Mouse (Mus musculus) hindbrain, embryonic 12.5 days (tissue): ENCODE measurements at regions not wholly inside any gene's neighbourhood (a gene's known extent, or its start where the extent isn't known, plus 50 kb on each side); places are given as distances from the start of the nearest gene placed in this dataset.

ENCODE experiments used
- ATAC-seq: fragments of 200-750 bp; cut with Nextera tagmentation; 2 replicates; pipeline ENCODE4 v1.8.0; 2017; ENCODE audit warnings: moderate TSS enrichment; ENCODE audit not compliant: low FRiP score
- H3K27ac ChIP-seq: fragments of 300-500 bp; sonication (generic); 2 replicates; pipeline ENCODE4 v1.5.1; 2016; ENCODE audit warnings: mild to moderate bottlenecking
- H3K27me3 ChIP-seq: fragments of 300-500 bp; sonication (generic); 2 replicates; pipeline ENCODE4 v1.6.1; 2016; ENCODE audit warnings: mild to moderate bottlenecking
- H3K36me3 ChIP-seq: fragments of 300-500 bp; sonication (generic); 2 replicates; pipeline ENCODE4 v1.6.1; 2016; ENCODE audit warnings: mild to moderate bottlenecking
- H3K4me1 ChIP-seq: fragments of 300-500 bp; sonication (generic); 2 replicates; pipeline ENCODE4 v1.6.1; 2016
- H3K4me2 ChIP-seq: fragments of 300-500 bp; sonication (generic); replicated peaks from 2 replicates; pipeline ENCODE4 v1.6.1; 2016; ENCODE audit warnings: mild to moderate bottlenecking
- H3K4me3 ChIP-seq: fragments of 300-500 bp; sonication (generic); 2 replicates; pipeline ENCODE4 v1.5.1; 2016; ENCODE audit warnings: mild to moderate bottlenecking
- H3K9ac ChIP-seq: fragments of 300-500 bp; sonication (generic); 2 replicates; pipeline ENCODE4 v1.6.1; 2016; ENCODE audit warnings: mild to moderate bottlenecking, moderate library complexity
- H3K9me3 ChIP-seq: fragments of 300-500 bp; sonication (generic); replicated peaks from 2 replicates; pipeline ENCODE4 v1.6.1; 2016; ENCODE audit warnings: mild to moderate bottlenecking
- WGBS: fragments of 180-500 bp; shearing (Covaris S2); methylation state at CpG from one replicate; pipeline ENCODE4 v1.1.7; 2016; 5-methylcytosine and 5-hydroxymethylcytosine counted together

- Histone ChIP-seq H3K4me1 (peaks cover 10% of the 10 kb centered on the region), H3K27ac (no peak overlapping the region), H3K27me3 (no peaks in the 10 kb centered on the region), H3K9me3 (no peaks in the 10 kb centered on the region), H3K36me3 (no peaks in the 10 kb centered on the region), H3K4me2 (no peak overlapping the region), H3K4me3 (no peak overlapping the region), H3K9ac (no peak overlapping the region)
- WGBS = 72% methylated on average over 7 of the region's 7 CpGs
- ATAC-seq = no peak
Measured at GRCm38 (mm10) chr2:128368534-128369273, 222.3 kb upstream of the Spdye4c start.

GRCm38 (mm10) chr2:128370821-128371220 is 220.2 kb upstream of the Spdye4c start:
- 88% methylated on average over 10 of the region's 10 CpGs for WGBS
- Histone ChIP-seq H3K9ac (no peak overlapping the region), H3K36me3 (no peaks in the 10 kb centered on the region), H3K4me1 (peaks cover 11% of the 10 kb centered on the region), H3K27ac (no peak overlapping the region), H3K4me3 (no peak overlapping the region), H3K27me3 (no peaks in the 10 kb centered on the region), H3K9me3 (no peaks in the 10 kb centered on the region), H3K4me2 (no peak overlapping the region)
- no peak for ATAC-seq

- Histone ChIP-seq H3K27ac (no peak overlapping the region), H3K4me3 (no peak overlapping the region), H3K4me1 (peaks cover 11% of the 10 kb centered on the region), H3K9me3 (no peaks in the 10 kb centered on the region), H3K27me3 (no peaks in the 10 kb centered on the region), H3K9ac (no peak overlapping the region), H3K4me2 (no peak overlapping the region), H3K36me3 (no peaks in the 10 kb centered on the region)
- 82% methylated on average over 13 of the region's 13 CpGs for WGBS
- ATAC-seq = no peak
Measured at GRCm38 (mm10) chr2:128372204-128372603, 218.8 kb upstream of the Spdye4c start.

- H3K9me3 ChIP-seq = no peaks in the 10 kb centered on the region
- no peaks in the 10 kb centered on the region for H3K36me3 ChIP-seq
- WGBS = 29% methylated on average over 12 of the region's 12 CpGs
- H3K4me2 ChIP-seq = no peak overlapping the region
- no peak overlapping the region for H3K9ac ChIP-seq
- no peaks in the 10 kb centered on the region for H3K27me3 ChIP-seq
- H3K4me3 ChIP-seq = no peak overlapping the region
- H3K4me1 ChIP-seq = peaks cover 11% of the 10 kb centered on the region
- ATAC-seq = peak; percentile 35; the same call in 1 of the 2 replicates
- H3K27ac ChIP-seq = no peak overlapping the region
Measured at GRCm38 (mm10) chr2:128373363-128374252, 217.4 kb upstream of the Spdye4c start.

- Histone ChIP-seq H3K4me2 (no peak overlapping the region), H3K27ac (no peak overlapping the region)
- 86% methylated on average over 2 of the region's 2 CpGs for WGBS
Measured at GRCm38 (mm10) chr2:128374253-128374566, 216.8 kb upstream of the Spdye4c start.

GRCm38 (mm10) chr2:128374926-128375325 is 216.1 kb upstream of the Spdye4c start:
- no peak overlapping the region for H3K27ac ChIP-seq
- no peak for ATAC-seq
- WGBS = 93% methylated on average over 5 of the region's 5 CpGs

More at GRCm38 (mm10) chr2:128374253-128374566, 216.8 kb upstream of the Spdye4c start:
- ATAC-seq = no peak
- H3K4me1 ChIP-seq = peaks cover 11% of the 10 kb centered on the region
- no peaks in the 10 kb centered on the region for H3K9me3 ChIP-seq
- no peak overlapping the region for H3K4me3 ChIP-seq
- H3K9ac ChIP-seq = no peak overlapping the region
- H3K36me3 ChIP-seq = no peaks in the 10 kb centered on the region
- H3K27me3 ChIP-seq = no peaks in the 10 kb centered on the region

GRCm38 (mm10) chr2:128375827-128376226 is 215.2 kb upstream of the Spdye4c start:
- Histone ChIP-seq H3K27me3 (no peaks in the 10 kb centered on the region), H3K4me2 (no peak overlapping the region), H3K36me3 (no peaks in the 10 kb centered on the region), H3K27ac (no peak overlapping the region), H3K4me3 (no peak overlapping the region), H3K4me1 (peaks cover 14% of the 10 kb centered on the region), H3K9ac (no peak overlapping the region), H3K9me3 (no peaks in the 10 kb centered on the region)
- ATAC-seq = no peak
- WGBS = 84% methylated on average over 3 of the region's 3 CpGs

More at GRCm38 (mm10) chr2:128374926-128375325, 216.1 kb upstream of the Spdye4c start:
- Histone ChIP-seq H3K4me1 (peaks cover 14% of the 10 kb centered on the region), H3K9me3 (no peaks in the 10 kb centered on the region), H3K27me3 (no peaks in the 10 kb centered on the region), H3K4me2 (no peak overlapping the region), H3K4me3 (no peak overlapping the region), H3K9ac (no peak overlapping the region), H3K36me3 (no peaks in the 10 kb centered on the region)

- Histone ChIP-seq H3K27ac (no peak overlapping the region), H3K4me2 (no peak overlapping the region), H3K27me3 (no peaks in the 10 kb centered on the region), H3K9ac (no peak overlapping the region), H3K4me1 (peaks cover 16% of the 10 kb centered on the region), H3K36me3 (no peaks in the 10 kb centered on the region), H3K9me3 (no peaks in the 10 kb centered on the region), H3K4me3 (no peak overlapping the region)
- no peak for ATAC-seq
- 79% methylated on average over 6 of the region's 6 CpGs for WGBS
Measured at GRCm38 (mm10) chr2:128377176-128377575, 213.8 kb upstream of the Spdye4c start.

- WGBS = 78% methylated on average over 10 of the region's 10 CpGs
- Histone ChIP-seq H3K27ac (no peak overlapping the region), H3K27me3 (no peaks in the 10 kb centered on the region)
Measured at GRCm38 (mm10) chr2:128377680-128378079, 213.3 kb upstream of the Spdye4c start.

GRCm38 (mm10) chr2:128378456-128378855 is 212.6 kb upstream of the Spdye4c start:
- Histone ChIP-seq H3K9ac (no peak overlapping the region), H3K27me3 (no peaks in the 10 kb centered on the region), H3K27ac (no peak overlapping the region), H3K4me1 (peaks cover 8% of the 10 kb centered on the region), H3K9me3 (no peaks in the 10 kb centered on the region), H3K4me2 (no peak overlapping the region), H3K36me3 (no peaks in the 10 kb centered on the region), H3K4me3 (no peak overlapping the region)
- ATAC-seq = no peak
- 74% methylated on average over 7 of the region's 7 CpGs for WGBS

More at GRCm38 (mm10) chr2:128377680-128378079, 213.3 kb upstream of the Spdye4c start:
- H3K9me3 ChIP-seq = no peaks in the 10 kb centered on the region
- no peak overlapping the region for H3K9ac ChIP-seq
- ATAC-seq = no peak
- H3K36me3 ChIP-seq = no peaks in the 10 kb centered on the region
- H3K4me1 ChIP-seq = peaks cover 16% of the 10 kb centered on the region
- no peak overlapping the region for H3K4me3 ChIP-seq
- no peak overlapping the region for H3K4me2 ChIP-seq

GRCm38 (mm10) chr2:128379151-128379550 is 211.9 kb upstream of the Spdye4c start:
- WGBS = 79% methylated on average over 8 of the region's 8 CpGs
- H3K27ac ChIP-seq = no peak overlapping the region

GRCm38 (mm10) chr2:128379554-128379953 is 211.5 kb upstream of the Spdye4c start:
- 53% methylated on average over 8 of the region's 8 CpGs for WGBS
- no peak overlapping the region for H3K27ac ChIP-seq
- no peak overlapping the region for H3K4me3 ChIP-seq
- no peak overlapping the region for H3K4me2 ChIP-seq
- no peaks in the 10 kb centered on the region for H3K36me3 ChIP-seq
- H3K9me3 ChIP-seq = no peaks in the 10 kb centered on the region
- ATAC-seq = no peak
- H3K9ac ChIP-seq = no peak overlapping the region
- H3K4me1 ChIP-seq = peaks cover 10% of the 10 kb centered on the region
- H3K27me3 ChIP-seq = no peaks in the 10 kb centered on the region

More at GRCm38 (mm10) chr2:128379151-128379550, 211.9 kb upstream of the Spdye4c start:
- no peak overlapping the region for H3K4me2 ChIP-seq
- peaks cover 10% of the 10 kb centered on the region for H3K4me1 ChIP-seq
- no peak overlapping the region for H3K4me3 ChIP-seq
- H3K9ac ChIP-seq = no peak overlapping the region
- no peaks in the 10 kb centered on the region for H3K9me3 ChIP-seq
- H3K36me3 ChIP-seq = no peaks in the 10 kb centered on the region
- no peaks in the 10 kb centered on the region for H3K27me3 ChIP-seq
- no peak for ATAC-seq
